Mouse (Mus musculus) bone marrow, adult 2 months (tissue): Measurements from ENCODE around the gene Colca2. TPM values are rescaled to one million over a fixed set of nuclear protein-coding genes. Genes with fewer than 3 reads are reported as not detected.

Source experiments
- H3K27ac ChIP-seq: fragments of 200-500 bp; 2 replicates; pipeline ENCODE4 v1.5.1; 2012; ENCODE audit warnings: low read depth, mild to moderate bottlenecking, control low read depth, inconsistent platforms, low read length; ENCODE audit not compliant: control insufficient read depth, poor library complexity, insufficient read depth
- H3K4me1 ChIP-seq: fragments of 200-500 bp; 2 replicates; pipeline ENCODE4 v1.6.1; 2011; ENCODE audit warnings: low read length; ENCODE audit not compliant: control insufficient read depth, insufficient read depth
- H3K4me3 ChIP-seq: fragments of 200-500 bp; replicated peaks from 2 replicates; pipeline ENCODE3; 2011; ENCODE audit warnings: mild to moderate bottlenecking, low read depth, low read length, control low read depth; ENCODE audit not compliant: control insufficient read depth
- CTCF ChIP-seq: fragments of 200-500 bp; IDR thresholded peaks from 2 replicates; pipeline ENCODE4 v1.5.1; 2011; ENCODE audit warnings: low read length, control low read depth; ENCODE audit not compliant: control insufficient read depth, insufficient read depth
- POLR2A ChIP-seq: fragments of 200-500 bp; IDR thresholded peaks from 2 replicates; pipeline ENCODE4 v1.6.1; 2011; ENCODE audit warnings: low read depth, mild to moderate bottlenecking, control low read depth, low read length, borderline replicate concordance; ENCODE audit not compliant: control insufficient read depth
- WGBS: fragments of 180-500 bp; shearing (Covaris S2); methylation state at CpG from one replicate; pipeline ENCODE4 v1.1.7; 2018; 5-methylcytosine and 5-hydroxymethylcytosine counted together
- polyA plus RNA-seq: library from polyadenylated mRNA; stranded (reverse); fragments of >200 nt; gene quantifications from 2 replicates; pipeline ENCODE4 v1.2.4, GENCODE M21; 2011; ENCODE audit warnings: low replicate concordance; ENCODE audit not compliant: missing spikeins, insufficient read depth, insufficient read length

Colca2 gene
- polyA plus RNA-seq, 1 experiment = not detected

GRCm38 (mm10) chr9:51286079-51286478 lies 7.7 kb upstream of the Colca2 start:
- TF ChIP-seq CTCF (no peak), POLR2A (no peak)
- WGBS = 44% methylated on average over 2 of the region's 2 CpGs
- no peak overlapping the region for H3K4me3 ChIP-seq
- no peak overlapping the region for H3K27ac ChIP-seq
- H3K4me1 ChIP-seq = no peaks in the 10 kb centered on the region

- H3K27ac ChIP-seq = no peak overlapping the region
- H3K4me3 ChIP-seq = no peak overlapping the region
- 27% methylated on average over 13 of the region's 13 CpGs for WGBS
- no peaks in the 10 kb centered on the region for H3K4me1 ChIP-seq
- TF ChIP-seq POLR2A = no peak
- no peak for TF ChIP-seq CTCF
These were observed 403 bp downstream of the Colca2 start for GRCm38 (mm10) chr9:51277834-51278498.

- WGBS = 35% methylated on average over 4 of the region's 4 CpGs
- TF ChIP-seq POLR2A = no peak
- no peaks in the 10 kb centered on the region for H3K4me1 ChIP-seq
- no peak overlapping the region for H3K27ac ChIP-seq
- H3K4me3 ChIP-seq = no peak overlapping the region
These were observed 3.7 kb downstream of the Colca2 start for GRCm38 (mm10) chr9:51274678-51275077.

GRCm38 (mm10) chr9:51273581-51274154 lies 4.7 kb downstream of the Colca2 start:
- no peak overlapping the region for H3K4me3 ChIP-seq
- H3K27ac ChIP-seq = no peak overlapping the region
- TF ChIP-seq POLR2A (no peak), CTCF (no peak)
- H3K4me1 ChIP-seq = no peaks in the 10 kb centered on the region
- 18% methylated on average over 9 of the region's 9 CpGs for WGBS

- Histone ChIP-seq H3K4me3 (no peak overlapping the region), H3K4me1 (no peaks in the 10 kb centered on the region), H3K27ac (no peak overlapping the region)
- TF ChIP-seq POLR2A = no peak
- no peak for TF ChIP-seq CTCF
- 43% methylated on average over 5 of the region's 5 CpGs for WGBS
These were observed 6.3 kb downstream of the Colca2 start for GRCm38 (mm10) chr9:51272102-51272501.

GRCm38 (mm10) chr9:51271073-51271472 lies 7.3 kb downstream of the Colca2 start:
- Histone ChIP-seq H3K4me3 (no peak overlapping the region), H3K4me1 (no peaks in the 10 kb centered on the region), H3K27ac (no peak overlapping the region)
- WGBS = 83% methylated on average over 8 of the region's 8 CpGs
- no peak for TF ChIP-seq POLR2A
- no peak for TF ChIP-seq CTCF

GRCm38 (mm10) chr9:51268852-51269251 lies 9.5 kb downstream of the Colca2 start:
- Histone ChIP-seq H3K4me1 (no peaks in the 10 kb centered on the region), H3K27ac (no peak overlapping the region), H3K4me3 (no peak overlapping the region)
- WGBS = 70% methylated on average over 5 of the region's 5 CpGs
- no peak for TF ChIP-seq CTCF
- TF ChIP-seq POLR2A = no peak

GRCm38 (mm10) chr9:51258426-51258825 lies 19.9 kb downstream of the Colca2 start:
- H3K4me1 ChIP-seq = no peaks in the 10 kb centered on the region
- TF ChIP-seq POLR2A = no peak
- TF ChIP-seq CTCF = no peak
- H3K4me3 ChIP-seq = no peak overlapping the region
- 78% methylated on average over 5 of the region's 5 CpGs for WGBS
- no peak overlapping the region for H3K27ac ChIP-seq

- 57% methylated on average over 4 of the region's 4 CpGs for WGBS
- TF ChIP-seq POLR2A (no peak), CTCF (no peak)
- Histone ChIP-seq H3K4me1 (no peaks in the 10 kb centered on the region; the same call in 1 of the 2 replicates), H3K4me3 (no peak overlapping the region), H3K27ac (no peak overlapping the region)
These were observed 21.4 kb downstream of the Colca2 start for GRCm38 (mm10) chr9:51256780-51257502.
